Mouse (Mus musculus) heart, adult 8-10 months (tissue): ENCODE measurements around the gene Ifna4. TPM values are rescaled to one million over a fixed set of nuclear protein-coding genes. Genes with fewer than 3 reads are reported as not detected.
"Not testable (repeated sequence)": the region's sequence is repeated elsewhere in the genome, so short reads cannot be mapped to it uniquely, and the experiment has no call there.

Experiments used
- DNase-seq: peaks from one replicate; pipeline ENCODE4 v3.0.0; 2022; ENCODE audit warnings: low spot score
- total RNA-seq, 4 experiments: library from RNA; stranded (reverse); gene quantifications; 2 replicates each; pipeline ENCODE4 v1.2.4; 2022

The Ifna4 gene
- not detected for total RNA-seq

GRCm38 (mm10) chr4:88841438-88841911 is at the start of gene Ifna4:
Gene Ifna4 (plus strand): TSS chr4:88841861.
- no peak for DNase-seq

GRCm38 (mm10) chr4:88793936-88794675 is 47.6 kb upstream of the Ifna4 start, which contains the start of gene Gm13275:
Gene Gm13275 (plus strand): TSS chr4:88794487.
- peak; percentile 85 for DNase-seq

GRCm38 (mm10) chr4:88797097-88797496 is 44.6 kb upstream of the Ifna4 start, which contains the start of gene Gm13279:
Gene Gm13279 (plus strand): TSS chr4:88797397.
- not testable (repeated sequence) for DNase-seq

GRCm38 (mm10) chr4:88799365-88799764 is 42.3 kb upstream of the Ifna4 start, which contains the start of gene Gm13285:
Gene Gm13285 (plus strand): TSS chr4:88799665.
- not testable (repeated sequence) for DNase-seq

GRCm38 (mm10) chr4:88802954-88803353 is 38.7 kb upstream of the Ifna4 start, which contains the start of gene Gm13287:
Gene Gm13287 (plus strand): TSS chr4:88803254.
- not testable (repeated sequence) for DNase-seq

GRCm38 (mm10) chr4:88805231-88805630 is 36.4 kb upstream of the Ifna4 start, which contains the start of gene Gm13288:
Gene Gm13288 (plus strand): TSS chr4:88805531.
- not testable (repeated sequence) for DNase-seq

GRCm38 (mm10) chr4:88805761-88806160 is 35.9 kb upstream of the Ifna4 start:
- not testable (repeated sequence) for DNase-seq

- DNase-seq, result no peak
Measured at GRCm38 (mm10) chr4:88815928-88816327, 25.7 kb upstream of the Ifna4 start, which contains the start of gene Ifna7. Gene Ifna7 (plus strand): TSS chr4:88816228.

- no peak for DNase-seq
Measured at GRCm38 (mm10) chr4:88819659-88820058, 22.0 kb upstream of the Ifna4 start, which contains the start of gene Ifna11. Gene Ifna11 (plus strand): TSS chr4:88819959.

- DNase-seq, result no peak
Measured at GRCm38 (mm10) chr4:88822995-88823394, 18.7 kb upstream of the Ifna4 start.

GRCm38 (mm10) chr4:88827116-88827515 is 14.5 kb upstream of the Ifna4 start, which contains the start of gene Ifna6:
Gene Ifna6 (plus strand): TSS chr4:88827416.
- DNase-seq, result not testable (repeated sequence)

GRCm38 (mm10) chr4:88830523-88830922 is 11.1 kb upstream of the Ifna4 start:
- DNase-seq, result no peak

- DNase-seq, result not testable (repeated sequence)
Measured at GRCm38 (mm10) chr4:88835225-88835624, 6.4 kb upstream of the Ifna4 start, which contains the start of gene Ifna5. Gene Ifna5 (plus strand): TSS chr4:88835525.

GRCm38 (mm10) chr4:88838828-88839227 is 2.8 kb upstream of the Ifna4 start:
- DNase-seq, result no peak

- DNase-seq, result no peak
Measured at GRCm38 (mm10) chr4:88840058-88840457, 1.6 kb upstream of the Ifna4 start.

- DNase-seq, result no peak
Measured at GRCm38 (mm10) chr4:88845334-88845733, 3.7 kb downstream of the Ifna4 start.

- no peak for DNase-seq
Measured at GRCm38 (mm10) chr4:88849698-88850097, 8.0 kb downstream of the Ifna4 start, which contains the start of gene Ifna1. Gene Ifna1 (plus strand): TSS chr4:88850087.

- no peak for DNase-seq
Measured at GRCm38 (mm10) chr4:88851026-88851763, 9.5 kb downstream of the Ifna4 start.

- DNase-seq, result no peak
Measured at GRCm38 (mm10) chr4:88859214-88859613, 17.6 kb downstream of the Ifna4 start.

GRCm38 (mm10) chr4:88863309-88863708 is 21.6 kb downstream of the Ifna4 start:
- DNase-seq, result no peak

GRCm38 (mm10) chr4:88864599-88864998 is 22.9 kb downstream of the Ifna4 start:
- DNase-seq, result peak; percentile 13
